Mouse (Mus musculus): ENCODE measurements around the gene Gm42957. TPM values are rescaled to one million over a fixed set of nuclear protein-coding genes. Genes with fewer than 3 reads are reported as not detected.
"Not testable (repeated sequence)": the region's sequence is repeated elsewhere in the genome, so short reads cannot be mapped to it uniquely, and the experiment has no call there.

Gene Gm42957
- not detected in 2 replicates for polyA plus RNA-seq (2015; fragmentation: Nextera tagmentation; extraction: Ambion mirVana)

DNA sequence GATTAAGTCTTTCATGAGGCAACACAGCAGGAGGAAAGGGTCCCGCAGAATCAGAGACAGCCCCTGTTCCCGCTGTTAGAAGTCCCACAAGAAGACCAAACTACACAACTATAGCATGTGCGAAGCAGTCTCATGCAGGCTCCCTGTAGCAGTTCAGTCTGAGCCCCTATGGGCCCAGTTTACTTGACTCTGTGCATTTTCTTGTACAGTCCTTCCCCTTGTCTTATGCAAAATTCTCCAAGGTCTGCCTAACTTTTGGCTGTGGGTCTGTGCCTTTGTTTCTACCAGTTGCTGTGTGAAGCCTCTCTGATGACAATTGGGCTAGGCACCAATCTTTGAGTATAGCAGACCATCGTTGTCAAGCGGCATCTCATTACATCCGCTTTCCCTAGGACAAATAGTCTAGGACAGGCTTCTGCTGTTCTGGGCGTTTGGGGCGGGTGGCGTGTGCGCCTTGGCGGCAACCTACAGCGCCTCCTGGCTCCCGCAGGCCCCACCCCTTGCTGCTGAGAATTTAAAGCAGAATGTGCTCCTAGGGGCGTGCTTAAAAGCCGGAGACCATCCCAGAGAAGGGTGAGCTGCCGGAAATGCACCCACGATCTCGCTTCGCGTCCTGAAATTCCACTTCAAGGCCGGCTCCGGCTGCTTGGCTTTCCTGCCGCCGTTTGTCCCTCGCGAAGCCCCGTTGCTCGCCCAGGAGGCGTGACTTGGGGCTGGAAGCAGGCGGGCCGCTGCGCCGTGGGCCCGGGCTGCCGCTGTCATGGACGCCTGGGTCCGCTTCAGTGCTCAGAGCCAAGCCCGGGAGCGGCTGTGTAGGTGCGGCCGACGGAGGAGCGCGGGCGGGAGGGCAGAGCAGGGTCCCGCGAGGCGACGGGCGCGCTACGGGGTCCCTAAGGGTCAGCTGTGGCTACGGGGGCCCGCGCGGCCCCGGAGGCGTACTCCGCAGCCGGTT lies at the start of gene Gm42957, which contains the start of gene Pex11b:
Gene Gm42957 (plus strand): TSS at position 547 of the 952 bp plus-strand sequence.
Gene Pex11b (plus strand): TSS at position 449 of the 952 bp plus-strand sequence.
- DNase-seq (ENCODE audit: low spot score): peak; percentile 87

DNA sequence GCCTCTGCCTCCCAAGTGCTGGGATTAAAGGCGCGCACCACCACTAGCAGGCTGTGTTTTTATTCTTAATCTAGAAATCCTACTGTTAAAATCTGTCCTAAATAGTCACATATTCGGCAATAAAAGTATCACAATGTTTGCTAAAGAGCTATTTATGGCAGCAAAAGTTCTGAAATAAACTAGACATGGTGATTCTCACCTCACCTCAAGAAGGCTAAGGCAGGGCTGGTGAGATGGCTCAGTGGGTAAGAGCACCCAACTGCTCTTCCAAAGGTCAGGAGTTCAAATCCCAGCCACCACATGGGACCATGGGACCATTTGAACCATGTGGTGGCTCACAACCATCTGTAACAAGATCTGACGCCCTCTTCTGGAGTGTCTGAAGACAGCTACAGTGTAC lies 44.6 kb upstream of the Gm42957 start:
- DNase-seq (ENCODE audit: low spot score): no peak

DNA sequence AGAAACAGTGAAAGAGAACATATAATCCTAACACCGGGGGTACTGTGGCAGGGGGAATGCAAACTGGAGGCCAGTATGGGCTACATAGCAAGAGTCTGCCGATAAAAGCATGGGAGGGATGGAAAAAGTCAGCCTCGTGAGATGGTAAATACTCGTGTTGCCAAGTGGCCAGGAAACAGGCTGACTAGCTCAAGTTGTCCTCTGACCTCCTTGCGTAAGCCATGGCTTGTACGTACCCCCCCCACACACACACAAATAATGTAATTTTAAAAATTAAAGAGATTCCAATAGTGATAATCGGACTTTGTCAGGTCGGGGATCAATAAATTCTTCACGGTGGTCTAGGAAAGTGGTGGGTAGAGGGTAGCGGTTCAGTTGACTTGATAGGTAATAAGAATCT lies 41.9 kb upstream of the Gm42957 start:
- peak; percentile 17 for DNase-seq (ENCODE audit: low spot score)

DNA sequence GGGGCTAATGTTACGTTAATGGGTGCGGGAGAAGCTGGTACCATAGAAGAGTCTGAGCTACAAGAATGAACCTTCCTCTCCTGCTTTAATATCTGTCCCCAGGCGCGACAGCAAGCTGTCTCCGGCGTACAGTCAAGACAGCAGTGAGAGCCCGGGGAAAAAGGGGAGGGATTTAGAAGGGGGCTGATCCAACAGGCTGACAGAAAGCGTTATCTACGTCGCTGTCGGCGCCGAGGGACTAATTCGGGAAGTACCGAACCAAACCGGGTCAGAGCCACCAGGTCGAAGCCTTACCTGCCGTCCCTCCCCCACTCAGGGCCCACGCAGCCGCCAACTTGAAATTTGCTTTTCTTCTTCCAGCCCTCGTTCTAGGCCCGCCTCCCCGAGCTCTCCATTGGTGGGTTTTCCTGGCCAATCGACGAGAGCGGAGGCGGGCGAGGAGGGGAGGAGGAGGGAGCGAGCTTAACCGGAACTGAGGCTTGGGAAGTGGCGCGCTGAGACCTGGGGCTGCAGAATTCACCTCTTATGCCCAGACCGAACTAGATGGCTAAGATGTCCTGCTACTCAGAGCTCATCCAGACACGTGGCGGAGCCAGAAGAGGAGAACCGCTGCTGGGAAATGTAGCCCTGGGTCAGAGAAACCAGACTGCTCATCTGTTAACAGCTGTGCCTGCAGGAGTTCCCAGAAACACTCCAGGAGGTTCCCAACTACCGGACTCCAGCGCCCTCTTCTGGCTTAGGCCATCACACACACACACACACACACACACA lies 41.3 kb upstream of the Gm42957 start, which contains the start of gene Polr3gl:
Gene Polr3gl (minus strand): TSS at position 392 of the 771 bp plus-strand sequence.
- peak; percentile 94 for DNase-seq (ENCODE audit: low spot score)

DNA sequence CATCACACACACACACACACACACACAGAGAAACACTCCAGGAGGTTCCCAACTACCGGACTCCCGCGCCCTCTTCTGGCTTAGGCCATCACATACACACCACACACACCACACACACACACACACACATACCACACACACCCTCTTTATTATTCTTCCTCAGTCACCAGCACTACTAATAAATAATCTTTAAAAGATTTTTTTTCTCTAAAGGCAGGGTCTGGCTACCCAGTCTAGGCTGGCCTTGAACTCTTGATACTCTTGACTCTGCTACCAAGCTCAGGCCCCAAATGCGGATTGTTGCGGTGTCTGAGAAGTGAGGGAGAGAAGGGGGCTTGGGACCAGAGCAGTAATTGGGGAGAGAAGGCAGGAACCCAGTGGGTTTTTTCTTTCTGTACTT lies 40.4 kb upstream of the Gm42957 start:
- DNase-seq (ENCODE audit: low spot score): no peak

DNA sequence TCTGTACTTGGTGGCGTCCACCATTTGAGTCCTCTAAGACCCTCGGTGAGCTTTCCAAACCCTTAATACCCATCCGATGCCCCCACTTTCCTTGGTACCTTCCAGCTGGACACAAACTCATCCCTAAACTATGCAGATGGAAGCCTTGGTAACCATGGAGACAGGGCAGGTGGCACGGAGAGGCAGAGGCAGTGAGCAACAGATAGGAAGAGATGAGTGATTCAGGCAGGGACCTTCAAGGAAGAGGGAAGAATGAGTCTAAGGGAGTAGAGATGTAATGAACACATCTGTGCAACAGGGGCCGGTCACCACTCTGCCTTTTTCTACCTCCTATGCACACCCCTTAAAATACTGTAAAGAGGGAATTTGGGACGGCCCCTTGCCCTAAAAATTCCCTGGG lies 39.6 kb upstream of the Gm42957 start:
- DNase-seq (ENCODE audit: low spot score): no peak

DNA sequence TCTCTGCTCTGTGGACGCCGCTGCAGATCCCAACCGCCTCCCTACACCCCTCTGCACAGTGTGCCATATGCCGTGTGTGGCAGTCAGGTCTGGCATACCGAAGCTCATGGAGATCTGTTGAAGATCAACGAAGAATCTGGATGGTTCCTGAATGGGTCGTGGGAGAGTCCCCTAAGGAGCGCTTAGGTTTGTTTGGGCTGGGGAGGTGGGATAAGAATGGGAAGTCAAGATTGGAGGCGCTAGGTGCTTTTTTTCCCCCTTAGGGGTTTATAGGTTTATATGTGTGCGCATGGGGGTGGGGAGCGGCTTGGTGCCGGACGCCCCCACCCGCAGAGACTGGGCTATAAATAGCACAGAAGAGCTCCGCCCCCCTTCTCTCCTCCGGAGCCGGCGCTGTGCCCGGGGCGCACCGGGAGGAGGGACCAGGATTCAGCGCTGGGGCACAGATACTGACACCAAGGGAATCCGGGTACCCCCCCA lies 39.0 kb upstream of the Gm42957 start, which contains the start of gene Ankrd34a:
Gene Ankrd34a (plus strand): TSS at position 409 of the 480 bp plus-strand sequence.
- DNase-seq (ENCODE audit: low spot score): no peak

DNA sequence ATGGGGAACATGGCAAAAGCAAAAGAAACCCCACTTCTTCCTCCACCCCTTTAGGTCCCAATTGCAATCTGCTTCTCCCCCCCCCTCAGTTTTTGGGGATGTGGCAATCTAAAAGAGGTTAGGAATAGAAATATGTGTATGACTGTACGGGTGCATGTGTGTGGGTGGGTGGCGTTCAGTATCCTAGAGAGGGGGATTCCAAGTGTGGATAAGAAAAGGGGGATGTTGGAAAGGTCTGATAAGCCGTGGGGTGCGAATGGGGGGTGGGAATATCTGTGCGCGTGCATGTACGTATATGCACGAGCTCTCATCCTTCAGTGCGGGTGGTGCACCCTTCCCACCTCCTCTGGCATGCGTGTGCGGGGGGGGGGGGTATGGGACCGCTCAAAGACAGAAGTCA lies 38.4 kb upstream of the Gm42957 start:
- DNase-seq (ENCODE audit: low spot score): no peak

DNA sequence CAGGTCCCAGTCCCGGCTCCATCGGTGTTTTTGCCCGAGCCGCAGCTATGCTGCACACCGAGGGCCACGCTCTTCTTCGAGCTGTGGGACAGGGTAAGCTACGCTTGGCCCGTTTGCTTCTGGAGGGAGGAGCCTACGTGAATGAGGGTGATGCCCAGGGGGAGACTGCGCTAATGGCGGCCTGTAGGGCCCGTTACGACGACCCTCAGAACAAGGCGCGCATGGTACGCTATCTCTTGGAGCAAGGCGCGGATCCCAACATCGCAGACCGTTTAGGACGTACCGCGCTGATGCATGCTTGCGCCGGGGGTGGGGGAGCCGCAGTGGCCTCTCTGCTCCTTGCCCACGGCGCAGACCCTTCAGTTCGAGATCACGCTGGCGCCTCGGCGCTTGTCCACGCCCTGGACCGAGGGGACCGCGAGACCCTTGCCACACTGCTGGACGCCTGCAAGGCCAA lies 37.8 kb upstream of the Gm42957 start:
- DNase-seq (ENCODE audit: low spot score): no peak

DNA sequence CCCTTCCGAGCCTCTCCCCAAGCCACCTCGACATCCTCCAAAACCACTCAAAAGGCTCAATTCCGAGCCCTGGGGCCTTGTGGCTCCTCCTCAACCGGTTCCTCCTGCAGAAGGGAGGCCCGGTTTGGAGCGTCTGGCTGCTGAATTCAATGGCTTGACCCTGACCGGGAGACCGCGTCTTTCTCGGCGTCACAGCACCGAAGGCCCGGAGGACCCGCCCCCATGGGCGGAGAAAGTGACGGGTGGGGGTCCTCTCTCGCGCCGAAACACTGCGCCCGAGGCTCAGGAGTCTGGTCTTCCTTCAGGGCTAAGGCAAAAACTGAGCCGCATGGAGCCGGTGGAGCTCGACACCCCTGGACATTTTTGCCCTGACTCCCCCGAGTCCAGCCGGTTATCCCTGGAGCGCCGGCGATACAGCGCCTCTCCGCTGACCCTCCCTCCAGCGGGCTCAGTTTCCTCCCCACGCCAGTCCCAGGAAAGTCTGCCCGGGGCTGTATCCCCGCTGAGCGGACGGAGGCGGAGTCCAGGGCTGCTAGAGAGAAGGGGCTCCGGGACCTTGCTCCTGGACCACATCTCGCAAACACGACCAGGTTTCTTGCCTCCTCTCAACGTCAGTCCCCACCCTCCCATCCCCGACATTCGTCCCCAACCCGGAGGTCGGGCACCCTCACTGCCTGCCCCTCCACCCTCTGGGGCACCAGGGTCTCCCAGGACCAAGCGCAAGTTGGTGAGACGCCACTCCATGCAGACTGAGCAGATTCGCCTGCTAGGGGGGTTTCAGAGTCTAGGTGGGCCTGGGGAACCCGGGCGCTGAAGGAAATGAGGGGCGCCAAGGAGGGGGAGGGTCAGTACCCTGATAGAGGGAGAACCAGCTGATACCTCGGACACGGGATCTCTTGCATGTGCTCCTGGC lies 36.9 kb upstream of the Gm42957 start:
- DNase-seq (ENCODE audit: low spot score): no peak

DNA sequence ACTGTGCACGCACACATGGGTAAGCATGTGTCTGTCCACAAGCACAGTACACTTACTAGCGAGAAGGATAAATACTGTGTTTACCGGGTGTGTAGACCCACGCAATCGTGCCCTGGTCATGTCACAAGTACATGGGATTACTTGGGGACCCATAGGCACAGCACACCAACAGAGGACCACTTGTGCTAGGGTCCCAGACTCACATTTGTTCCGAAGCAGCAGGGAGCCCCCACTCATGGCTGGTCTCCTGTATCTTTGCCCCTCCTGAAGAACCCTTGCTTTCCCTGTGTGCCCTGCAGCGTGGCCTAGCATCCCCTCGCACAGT lies 36.2 kb upstream of the Gm42957 start:
- DNase-seq (ENCODE audit: low spot score): no peak

DNA sequence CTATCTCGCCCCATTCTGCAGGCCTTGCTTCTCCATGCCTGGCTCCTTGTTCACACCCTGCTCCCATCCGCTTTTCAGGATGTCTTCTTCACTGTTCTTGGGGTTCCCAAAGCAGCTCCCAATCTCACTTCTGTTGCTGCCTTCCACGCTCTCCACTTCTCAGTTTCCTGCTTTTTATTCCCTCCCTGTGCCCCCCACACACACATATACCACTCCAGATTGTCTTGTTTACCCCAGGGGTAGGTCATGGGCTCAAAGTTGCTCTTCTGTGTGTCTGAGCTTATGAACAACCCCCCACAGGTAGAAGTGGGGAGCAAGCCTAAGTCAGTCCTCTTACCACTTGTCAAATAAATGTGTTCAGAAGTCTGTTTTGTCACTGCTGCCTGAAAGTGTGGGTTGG lies 35.9 kb upstream of the Gm42957 start:
- DNase-seq (ENCODE audit: low spot score): no peak

DNA sequence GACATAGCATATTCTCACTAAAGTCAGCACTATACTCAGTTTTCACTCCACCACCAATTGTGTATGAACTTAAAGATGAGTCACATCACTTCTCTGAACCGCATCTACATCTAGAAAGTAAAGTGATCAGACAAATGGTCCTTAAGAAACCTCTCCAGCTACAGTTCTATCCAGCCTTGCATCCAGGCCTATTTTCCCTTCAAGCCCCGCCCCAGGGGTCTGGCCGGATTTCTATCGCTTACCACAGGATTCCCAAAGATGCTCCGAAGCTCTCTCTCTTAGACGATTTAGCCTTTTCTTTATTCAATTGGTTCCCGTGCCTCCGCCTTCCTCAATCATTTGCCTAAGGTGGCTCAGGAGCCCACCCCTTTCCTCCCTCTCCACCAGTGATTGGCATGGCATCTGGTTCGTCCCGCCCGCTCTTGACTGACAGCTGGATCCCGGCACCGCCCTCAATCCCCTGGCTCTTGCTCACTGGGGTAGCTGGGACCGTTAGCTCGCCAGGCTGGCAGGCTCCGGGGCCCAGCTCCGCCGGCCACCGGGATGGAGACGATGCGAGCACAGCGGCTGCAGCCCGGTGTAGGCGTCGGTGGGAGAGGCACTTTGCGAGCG lies 34.5 kb upstream of the Gm42957 start, which contains the start of gene Lix1l:
Gene Lix1l (plus strand): TSS at position 511 of the 612 bp plus-strand sequence.
- DNase-seq (ENCODE audit: low spot score): peak; percentile 92

DNA sequence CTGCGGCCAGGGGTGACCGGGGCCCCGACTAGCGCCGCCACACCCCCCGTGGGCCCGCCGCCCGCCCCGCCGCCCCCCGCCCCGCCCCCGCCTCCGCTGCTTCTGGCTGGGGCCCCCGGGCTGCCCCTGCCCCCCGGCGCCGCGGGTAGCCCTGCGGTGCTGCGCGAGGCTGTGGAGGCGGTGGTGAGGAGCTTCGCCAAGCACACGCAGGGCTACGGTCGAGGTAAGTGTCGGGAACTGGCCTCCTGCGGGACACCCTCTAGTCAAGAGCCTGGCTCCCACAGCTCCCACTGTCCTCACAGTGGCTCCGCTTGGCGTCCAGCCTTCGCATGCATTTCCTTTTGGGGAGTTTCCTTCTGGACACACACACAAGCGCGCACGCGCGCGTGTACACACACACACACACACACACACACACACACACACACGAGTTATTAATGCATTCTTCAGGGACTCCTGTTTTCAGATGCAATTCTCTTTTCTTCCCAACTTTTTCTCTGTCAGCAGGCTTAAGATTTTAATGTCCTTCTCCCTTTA lies 34.0 kb upstream of the Gm42957 start:
- DNase-seq (ENCODE audit: low spot score): no peak

DNA sequence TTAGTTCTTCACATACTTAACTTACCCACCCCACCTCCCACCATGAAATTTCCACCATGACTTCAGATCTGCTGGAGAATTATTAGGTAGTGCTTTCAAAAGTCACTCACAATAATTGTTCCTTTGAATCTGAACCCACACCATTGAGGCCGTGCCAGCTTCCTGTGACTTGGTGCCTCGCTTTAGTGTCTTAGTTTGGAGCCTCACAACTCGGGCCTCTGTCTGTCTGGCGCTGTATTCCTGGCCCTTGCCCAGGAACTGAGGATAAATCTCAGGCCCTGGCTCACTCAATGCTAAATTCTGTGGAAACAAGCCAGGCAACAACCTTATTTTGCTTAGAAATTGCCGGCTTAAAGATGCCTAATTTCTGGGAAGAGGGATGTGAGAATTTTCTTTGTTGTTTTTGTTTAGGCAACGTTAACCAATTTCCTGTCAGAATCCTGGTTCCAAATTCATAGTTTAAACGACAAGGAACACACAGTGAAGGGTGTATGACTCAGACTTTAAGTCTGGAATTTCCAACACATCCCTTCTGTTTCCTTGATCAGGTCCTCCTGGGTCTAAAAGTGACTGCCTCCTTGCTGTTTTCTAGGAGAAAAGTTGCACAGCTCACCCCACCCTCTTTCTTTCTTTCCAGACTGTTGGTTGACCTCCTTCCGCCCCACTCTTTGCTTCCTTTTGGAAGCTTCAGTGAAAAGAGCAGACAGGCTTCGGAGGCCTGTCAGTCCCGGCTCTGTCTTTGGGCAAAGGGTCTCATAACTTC lies 33.2 kb upstream of the Gm42957 start:
- DNase-seq (ENCODE audit: low spot score): no peak

DNA sequence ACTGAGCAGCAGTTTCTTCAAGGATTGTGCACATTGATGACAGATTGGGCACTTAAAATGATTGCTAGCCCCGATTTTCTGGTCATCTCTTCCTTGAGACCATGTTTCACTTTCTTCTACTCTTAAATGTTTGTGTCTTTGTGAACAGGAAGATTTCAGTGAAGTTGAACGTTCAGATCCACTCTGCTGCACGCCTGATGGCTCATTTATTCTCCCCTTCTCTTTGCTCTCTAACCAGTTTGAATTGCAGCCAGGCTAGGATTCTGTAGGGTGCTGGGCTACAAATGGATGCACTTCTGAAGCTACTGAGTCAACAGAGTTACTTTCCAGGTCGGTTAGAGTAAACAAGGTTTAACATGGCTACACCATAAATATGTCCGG lies 32.6 kb upstream of the Gm42957 start:
- no peak for DNase-seq (ENCODE audit: low spot score)

DNA sequence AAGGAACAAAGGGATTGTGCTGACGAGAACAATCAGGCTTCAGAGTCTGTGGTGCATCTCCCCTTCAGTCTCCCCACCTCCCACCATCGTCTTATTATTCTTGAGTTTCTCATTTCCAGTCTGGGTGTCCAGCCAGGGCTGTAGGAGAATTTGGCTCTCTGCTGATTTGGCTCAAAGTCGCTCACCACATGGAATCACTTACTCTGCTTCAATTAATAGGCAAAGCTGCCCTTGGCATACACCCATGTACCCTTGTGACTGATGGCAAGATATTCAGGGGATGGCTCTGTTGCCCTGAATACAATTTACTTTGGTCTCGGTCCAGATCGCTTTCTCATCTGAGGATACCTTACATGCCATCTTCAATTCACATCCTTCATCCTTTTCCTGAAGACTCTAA lies 32.0 kb upstream of the Gm42957 start:
- no peak for DNase-seq (ENCODE audit: low spot score)

DNA sequence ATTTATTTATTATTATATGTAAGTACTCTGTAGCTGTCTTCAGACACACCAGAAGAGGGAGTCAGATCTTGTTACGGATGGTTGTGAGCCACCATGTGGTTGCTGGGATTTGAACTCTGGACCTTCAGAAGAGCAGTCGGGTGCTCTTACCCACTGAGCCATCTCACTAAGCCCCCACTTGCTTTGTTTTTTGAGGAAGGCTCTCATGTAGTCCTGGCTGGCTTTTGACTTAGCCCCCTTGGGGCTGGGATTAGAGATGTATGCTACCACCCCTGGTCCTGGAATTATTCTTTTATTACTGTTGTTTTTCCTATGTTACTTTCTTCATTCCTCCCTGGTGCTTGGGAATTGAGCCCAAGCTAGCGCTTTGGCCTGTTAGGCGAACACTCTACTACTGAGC lies 29.3 kb upstream of the Gm42957 start:
- DNase-seq (ENCODE audit: low spot score): not testable (repeated sequence)

DNA sequence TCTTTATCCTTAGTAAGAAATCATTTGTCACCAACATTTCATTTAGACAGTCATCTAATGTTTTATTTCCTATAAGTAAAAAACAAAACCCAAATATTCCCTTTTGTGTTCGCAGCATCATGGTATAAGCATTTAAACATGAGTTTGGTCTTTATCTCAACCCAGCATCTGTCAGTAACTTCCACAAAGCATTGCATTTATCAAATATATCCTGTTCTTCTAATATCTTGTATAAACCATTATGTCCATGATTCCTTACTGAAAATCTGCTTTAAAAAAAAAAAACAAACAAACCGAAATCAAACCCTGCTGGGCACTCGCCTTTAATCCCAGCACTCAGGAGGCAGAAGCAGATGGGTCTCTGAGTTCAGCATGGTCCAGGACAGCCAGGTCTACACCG lies 28.7 kb upstream of the Gm42957 start:
- no peak for DNase-seq (ENCODE audit: low spot score)
